Comparison of ENCODE assay signal across 21 mouse cellular contexts in genomic region chr8:12805569-12805968, GRCm38 (mm10). TPM values are rescaled to one million over a fixed set of nuclear protein-coding genes. Genes with fewer than 3 reads are reported as not detected.
DNase-seq lines count a peak whose midpoint lies in the region; ATAC-seq and TF ChIP-seq lines count a peak whose summit lies in the region.
"Had no signal": no experiment of that assay in that cellular context is flagged by ENCODE, and none has a peak within 500 bp of the region (broad histone marks: within the 10 kb centered on the region; RNA-seq: fewer than 3 reads in every experiment).

No protein-coding gene starts in this region.

- no peak overlapping the region for H3K9ac ChIP-seq in kidney, embryonic 16.5 days (replicated peaks; ENCODE audit: low read length)
- H3K9ac ChIP-seq in CH12.LX (ENCODE audit: insufficient read depth, low read depth) = no peak overlapping the region
- peak overlapping the region; percentile 48; the same call in 1 of the 2 replicates for H3K9ac ChIP-seq in intestine, embryonic 16.5 days (ENCODE audit: low read depth, low read length)
- no peak overlapping the region for H3K9ac ChIP-seq in forebrain, embryonic 14.5 days (ENCODE audit: low read length)
- H3K9ac ChIP-seq: embryonic facial prominence, embryonic 12.5 days; heart, embryonic 15.5 days; limb, embryonic 12.5 days; liver, postnatal 0 days; neural tube, embryonic 12.5 days; stomach, embryonic 15.5 days had no signal

- H3K4me2 ChIP-seq in kidney, embryonic 16.5 days (replicated peaks; ENCODE audit: low read depth, low read length) = no peak overlapping the region
- no peak overlapping the region for H3K4me2 ChIP-seq in CH12.LX (ENCODE audit: insufficient read depth, low read depth, poor library complexity, severe bottlenecking)
- 0 out of 2 replicates have a peak overlapping the region, but pooled peaks have one; percentile 2 for H3K4me2 ChIP-seq in intestine, embryonic 16.5 days (ENCODE audit: low read depth, low read length)
- no peak overlapping the region for H3K4me2 ChIP-seq in forebrain, embryonic 14.5 days (ENCODE audit: low read length)
- H3K4me2 ChIP-seq: embryonic facial prominence, embryonic 12.5 days; heart, embryonic 15.5 days; limb, embryonic 12.5 days; liver, embryonic 11.5 days; neural tube, embryonic 12.5 days; stomach, embryonic 15.5 days had no signal

- ATAC-seq in kidney, embryonic 16.5 days (ENCODE audit: low FRiP score, low TSS enrichment) = no peak
- ATAC-seq in intestine, embryonic 16.5 days = peak; percentile 18
- ATAC-seq in forebrain, embryonic 14.5 days = no peak
- ATAC-seq: inflammation-experienced regulatory T-cells, adult 6 months; liver, postnatal 0 days; lung, postnatal 0 days had no signal

- TF ChIP-seq EP300 in CH12.LX (IDR thresholded peaks at IDR 0.05; ENCODE audit: low read length) = no peak

- in situ Hi-C loops in CH12.LX (cut with MboI; ENCODE audit: low pct_ligation_motif_present, low pct_unique_long_range_greater_than_20kb, low sequenced_read_pairs) = no loop called here

- dilution Hi-C loops in CH12.LX (cut with MboI; ENCODE audit: extremely low pct_ligation_motif_present, extremely low pct_unique_long_range_greater_than_20kb, low sequenced_read_pairs) = no loop called here

- WGBS in kidney, embryonic 16.5 days = 78% methylated on average over 4 of the region's 4 CpGs
- 49% methylated on average over 4 of the region's 4 CpGs for WGBS in intestine, embryonic 16.5 days
- WGBS in forebrain, embryonic 14.5 days = 60% methylated on average over 4 of the region's 4 CpGs

- no peak overlapping the region for H3K4me3 ChIP-seq in kidney, embryonic 16.5 days (ENCODE audit: low read length)
- H3K4me3 ChIP-seq in CH12.LX (replicated peaks in 1 of 3; ENCODE audit: low read depth in 2 of 3, low read length in 2 of 3, poor library complexity in 1 of 3) = no peak overlapping the region
- H3K4me3 ChIP-seq in intestine, embryonic 16.5 days (ENCODE audit: low read length) = no peak overlapping the region
- no peak overlapping the region for H3K4me3 ChIP-seq in forebrain, embryonic 14.5 days (ENCODE audit: low read depth, low read length)
- H3K4me3 ChIP-seq: embryonic facial prominence, embryonic 12.5 days; heart, embryonic 15.5 days; limb, embryonic 12.5 days; neural tube, embryonic 12.5 days; stomach, embryonic 15.5 days had no signal

- no peak for TF ChIP-seq RAD21 in CH12.LX (IDR thresholded peaks at IDR 0.05; ENCODE audit: low read depth, low read length)

- H3K36me3 ChIP-seq in kidney, embryonic 16.5 days (ENCODE audit: insufficient read depth, low read length) = peaks cover 2% of the 10 kb centered on the region; the same call in 1 of the 2 replicates
- no peaks in the 10 kb centered on the region for H3K36me3 ChIP-seq in CH12.LX (replicated peaks in 1 of 2; ENCODE audit: control insufficient read depth in 1 of 2, insufficient read depth in 1 of 2, low read length in 1 of 2)
- no peaks in the 10 kb centered on the region for H3K36me3 ChIP-seq in intestine, embryonic 16.5 days (ENCODE audit: control insufficient read depth, insufficient read depth, low read length)
- H3K36me3 ChIP-seq in forebrain, embryonic 14.5 days (ENCODE audit: control insufficient read depth, insufficient read depth, low read length) = peaks cover 4% of the 10 kb centered on the region; the same call in 1 of the 2 replicates
- H3K36me3 ChIP-seq: heart, embryonic 15.5 days; neural tube, embryonic 12.5 days had no signal

- DNase-seq in kidney, adult 11 months = no peak
- peak; percentile 39 for DNase-seq in 3T3-L1 (ENCODE audit: low read depth, low spot score)
- DNase-seq in CH12.LX (ENCODE audit: extremely low read depth) = peak; percentile 4
- DNase-seq in heart, postnatal 36 days = no peak
- DNase-seq in forebrain, embryonic 14.5 days (ENCODE audit: low spot score) = no peak
- DNase-seq: cerebellum, postnatal 14 days; heart, postnatal 4 days; liver, postnatal 0 days; thymus, adult 18-20 months; thymus, postnatal 36 days had no signal

- H3K27ac ChIP-seq in kidney, embryonic 16.5 days (ENCODE audit: low read length) = peak overlapping the region; percentile 23; the same call in 1 of the 2 replicates
- no peak overlapping the region for H3K27ac ChIP-seq in CH12.LX (ENCODE audit: insufficient read depth, low read depth)
- H3K27ac ChIP-seq in intestine, embryonic 16.5 days (ENCODE audit: low read length) = peak overlapping the region; percentile 84
- no peak overlapping the region for H3K27ac ChIP-seq in forebrain, embryonic 14.5 days (ENCODE audit: low read depth, low read length)
- H3K27ac ChIP-seq: embryonic facial prominence, embryonic 12.5 days; heart, embryonic 15.5 days; limb, embryonic 12.5 days; macrophage; neural tube, embryonic 12.5 days; stomach, embryonic 15.5 days had no signal

- H3K9me3 ChIP-seq in kidney, embryonic 16.5 days (ENCODE audit: low read length) = no peaks in the 10 kb centered on the region
- H3K9me3 ChIP-seq in CH12.LX (replicated peaks; ENCODE audit: low read length) = no peaks in the 10 kb centered on the region
- H3K9me3 ChIP-seq in intestine, embryonic 16.5 days (ENCODE audit: control insufficient read depth, low read length) = no peaks in the 10 kb centered on the region
- no peaks in the 10 kb centered on the region for H3K9me3 ChIP-seq in forebrain, embryonic 14.5 days (replicated peaks; ENCODE audit: control insufficient read depth, low read length)
- H3K9me3 ChIP-seq: embryonic facial prominence, embryonic 12.5 days; heart, embryonic 15.5 days; limb, embryonic 12.5 days; neural tube, embryonic 12.5 days; stomach, embryonic 15.5 days had no signal

- H3K79me2 ChIP-seq in CH12.LX (replicated peaks; ENCODE audit: control insufficient read depth, extremely low read depth, insufficient read depth, poor library complexity, severe bottlenecking) = no peaks in the 10 kb centered on the region

- no peak for TF ChIP-seq CTCF in CH12.LX (conservative IDR thresholded peaks at IDR 0.05 in 1 of 2, IDR thresholded peaks at IDR 0.05 in 1 of 2; ENCODE audit: low read depth in 2 of 2, low read length in 2 of 2)

- H3K27me3 ChIP-seq in kidney, embryonic 16.5 days (ENCODE audit: insufficient read depth, low read length) = no peaks in the 10 kb centered on the region
- H3K27me3 ChIP-seq in CH12.LX (replicated peaks) = peaks cover 96% of the 10 kb centered on the region
- no peaks in the 10 kb centered on the region for H3K27me3 ChIP-seq in intestine, embryonic 16.5 days (replicated peaks; ENCODE audit: control insufficient read depth, insufficient read depth, low read length)
- H3K27me3 ChIP-seq in forebrain, embryonic 14.5 days (replicated peaks; ENCODE audit: control insufficient read depth, insufficient read depth, low read length) = no peaks in the 10 kb centered on the region
- H3K27me3 ChIP-seq: embryonic facial prominence, embryonic 12.5 days; heart, embryonic 15.5 days; limb, embryonic 12.5 days; neural tube, embryonic 12.5 days; stomach, embryonic 15.5 days had no signal

- H3K4me1 ChIP-seq in kidney, embryonic 16.5 days (ENCODE audit: insufficient read depth, low read length) = peaks cover 44% of the 10 kb centered on the region
- peaks cover 19 to 27% of the 10 kb centered on the region in 2 experiments for H3K4me1 ChIP-seq in CH12.LX (ENCODE audit: control insufficient read depth in 1 of 2, insufficient read depth in 2 of 2)
- H3K4me1 ChIP-seq in intestine, embryonic 16.5 days (ENCODE audit: control insufficient read depth, insufficient read depth, low read length) = peaks cover 47% of the 10 kb centered on the region
- no peaks in the 10 kb centered on the region for H3K4me1 ChIP-seq in forebrain, embryonic 14.5 days (ENCODE audit: control insufficient read depth, insufficient read depth, low read length)

- intact Hi-C loops in heart, postnatal 36 days (cut with DNase I) = no loop called here

- TF ChIP-seq POLR2A in CH12.LX (IDR thresholded peaks at IDR 0.05; ENCODE audit: low read depth, low read length) = no peak

TF ChIP-seq in CH12.LX, 34 proteins besides CTCF, POLR2A, EP300 and RAD21:
- no peak for TF ChIP-seq CHD1 (IDR thresholded peaks at IDR 0.05; ENCODE audit: low read depth, low read length)
- no peak for TF ChIP-seq IRF4 (IDR thresholded peaks at IDR 0.05; ENCODE audit: low read depth, low read length)
- no peak for TF ChIP-seq MAX (IDR thresholded peaks at IDR 0.05; ENCODE audit: low read length)
- TF ChIP-seq ETS1 (conservative IDR thresholded peaks at IDR 0.05; ENCODE audit: low read depth, low read length) = no peak
- no peak for TF ChIP-seq ZC3H11A (IDR thresholded peaks at IDR 0.05; ENCODE audit: low read depth, low read length)
- TF ChIP-seq UBTF (IDR thresholded peaks at IDR 0.05; ENCODE audit: low read depth, low read length) = no peak
- no peak for TF ChIP-seq HCFC1 (IDR thresholded peaks at IDR 0.05; ENCODE audit: low read depth, low read length)
- no peak for TF ChIP-seq ZMIZ1 (IDR thresholded peaks at IDR 0.05; ENCODE audit: low read depth, low read length)
- TF ChIP-seq BHLHE40 (IDR thresholded peaks at IDR 0.05; ENCODE audit: low read depth, low read length) = no peak
- no peak for TF ChIP-seq ELF1 (IDR thresholded peaks at IDR 0.05; ENCODE audit: low read depth, low read length)
- no peak for TF ChIP-seq MAZ (IDR thresholded peaks at IDR 0.05; ENCODE audit: low read depth, low read length)
- TF ChIP-seq TBP (conservative IDR thresholded peaks at IDR 0.05; ENCODE audit: low read depth, low read length) = no peak
- no peak for TF ChIP-seq RCOR1 (conservative IDR thresholded peaks at IDR 0.05; ENCODE audit: low read depth, low read length)
- no peak for TF ChIP-seq SIN3A (IDR thresholded peaks at IDR 0.05; ENCODE audit: low read length)
- no peak for TF ChIP-seq TCF12 (IDR thresholded peaks at IDR 0.05; ENCODE audit: low read depth, low read length)
- TF ChIP-seq ZKSCAN1 (IDR thresholded peaks at IDR 0.05; ENCODE audit: borderline replicate concordance, low read depth, low read length) = no peak
- TF ChIP-seq MEF2A (IDR thresholded peaks at IDR 0.05; ENCODE audit: borderline replicate concordance, low read depth, low read length) = no peak

RNA-seq across cellular contexts. Expression of gene Atp11a, which starts 48.8 kb away (rescaled TPM):
- polyA plus RNA-seq in kidney, embryonic 16.5 days (2015; fragmentation: Nextera tagmentation; extraction: Ambion mirVana) = 14.4 and 18.5 TPM in 2 replicates
- total RNA-seq in CH12.LX (2012; rRNA removed) (0.21 and 0.34 TPM in 2 replicates), CH12.LX (2014; rRNA removed) (0.12 TPM in 2 replicates)
- polyA plus RNA-seq in CH12.LX (2012; ENCODE audit: insufficient read length, low read depth) = 0.27 TPM in 2 replicates
- polyA plus RNA-seq in intestine, embryonic 16.5 days (2015; fragmentation: Nextera tagmentation; extraction: Ambion mirVana) = 9.0 and 11.2 TPM in 2 replicates
- total RNA-seq in heart, postnatal 36 days (2021) = 10 to 100 TPM; 77.9 to 88.4 TPM
- 9.1 and 10.8 TPM in 2 replicates for polyA plus RNA-seq in forebrain, embryonic 14.5 days (2014; fragmentation: Nextera tagmentation; extraction: Ambion mirVana)

Comparison
In these comparisons a context has a peak if more than half of its experiments do, and no peak if none do; other contexts are left out.
1. H3K27ac ChIP-seq: peak in kidney, embryonic 16.5 days (single experiment) and intestine, embryonic 16.5 days (single experiment); none in CH12.LX (single experiment) and forebrain, embryonic 14.5 days (single experiment).
2. DNase-seq: peak in 3T3-L1 (single experiment) and CH12.LX (single experiment); none in kidney, adult 11 months (single experiment), heart, postnatal 36 days (0 of 2) and forebrain, embryonic 14.5 days (single experiment).